Mouse (Mus musculus): ENCODE data around the gene Mtch1. TPM values are rescaled to one million over a fixed set of nuclear protein-coding genes. Genes with fewer than 3 reads are reported as not detected.

Mtch1 gene
- polyA plus RNA-seq, 1 experiment, result 354 TPM

DNA sequence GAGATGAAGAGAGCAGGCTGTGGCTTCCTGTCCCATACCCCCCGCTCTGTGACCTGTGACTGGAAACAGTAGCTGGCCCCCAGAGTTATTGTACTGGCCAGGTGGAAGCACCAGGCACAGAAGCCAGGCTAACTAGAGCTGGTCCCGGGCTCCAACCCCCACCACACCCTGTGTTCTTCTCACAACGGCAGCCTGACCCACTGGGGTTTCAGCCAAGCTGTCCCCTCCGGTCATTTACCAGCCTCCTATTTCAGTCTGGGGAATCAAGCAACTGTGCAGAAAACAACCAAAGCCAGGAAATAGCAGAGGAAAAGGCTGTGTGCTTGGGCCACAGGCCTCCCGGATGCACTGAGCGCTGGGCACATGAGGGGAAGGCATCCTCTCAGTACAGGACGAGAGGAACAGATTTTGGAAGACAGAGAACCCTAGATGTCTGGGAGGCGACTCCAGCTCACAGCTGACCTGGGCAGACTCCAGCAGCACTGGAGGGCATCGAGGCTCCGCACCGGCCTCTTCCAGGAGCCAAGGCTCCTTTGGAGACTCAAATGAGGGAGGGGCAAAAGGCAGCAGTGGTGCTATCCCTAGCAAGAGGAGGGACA lies 8.5 kb downstream of the Mtch1 start:
- H3K4me3 ChIP-seq (ENCODE audit: control insufficient read depth, insufficient read depth, low read length), result no peak overlapping the region
- no peak for DNase-seq
- TF ChIP-seq CTCF (IDR thresholded peaks at IDR 0.05; ENCODE audit: borderline replicate concordance, control insufficient read depth, extremely low read depth, insufficient read depth, low read length, poor library complexity) (no peak), POLR2A (IDR thresholded peaks at IDR 0.05; ENCODE audit: control insufficient read depth, extremely low read depth, insufficient read depth, low read length, poor library complexity) (no peak)
- H3K4me1 ChIP-seq (replicated peaks; ENCODE audit: control insufficient read depth, insufficient read depth, low read length), result peaks cover 54% of the 10 kb centered on the region
- H3K27ac ChIP-seq (ENCODE audit: control insufficient read depth, insufficient read depth, low read length), result peak overlapping the region; percentile 90
- no peaks in the 10 kb centered on the region for H3K27me3 ChIP-seq (ENCODE audit: control insufficient read depth, insufficient read depth, low read length)
- H3K36me3 ChIP-seq (ENCODE audit: control insufficient read depth, insufficient read depth, low read length), result peaks cover 16% of the 10 kb centered on the region; the same call in 1 of the 2 replicates
- 75% methylated on average over 11 of the region's 11 CpGs for WGBS

DNA sequence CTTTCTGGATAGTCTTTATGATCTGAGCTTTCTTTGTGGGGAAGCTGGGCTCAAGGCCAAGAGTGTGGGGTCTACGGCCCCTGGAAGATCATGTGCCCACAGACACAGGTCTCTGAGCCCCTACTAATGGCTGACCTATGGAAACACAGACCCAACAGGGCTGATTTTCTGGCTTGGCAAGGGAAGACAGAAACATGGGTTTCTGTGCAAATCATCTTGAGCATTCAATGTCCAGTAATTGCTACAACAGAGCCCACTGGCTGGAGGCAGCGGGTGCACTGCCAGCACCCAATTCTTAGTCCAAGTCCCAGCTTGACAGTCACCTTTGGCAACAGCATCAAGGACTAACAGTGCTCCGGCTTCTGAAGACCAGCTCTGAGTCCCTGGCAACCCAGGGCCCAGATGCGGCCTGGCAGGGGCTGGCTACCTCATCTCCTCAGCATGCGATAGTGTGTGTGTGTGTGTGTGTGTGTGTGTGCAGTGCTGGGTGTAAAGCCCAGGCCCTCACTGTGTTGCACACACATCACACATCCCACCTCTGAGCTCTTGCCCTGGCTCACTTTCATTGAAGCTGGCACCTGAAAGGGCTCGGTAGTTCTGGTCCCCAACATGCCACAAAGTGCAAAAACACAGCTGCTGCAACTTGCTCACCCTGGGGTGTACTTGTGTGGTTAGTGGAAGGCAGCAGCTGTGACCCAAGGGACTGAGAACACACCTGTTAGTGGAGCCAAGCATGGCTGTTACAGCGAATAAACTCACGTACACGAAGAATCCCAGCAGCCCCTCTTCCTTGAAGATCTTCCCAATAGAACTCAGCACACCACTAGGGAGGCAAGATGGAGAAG lies 9.5 kb downstream of the Mtch1 start:
- DNase-seq, result peak; percentile 60
- Histone ChIP-seq H3K4me3 (ENCODE audit: control insufficient read depth, insufficient read depth, low read length) (no peak overlapping the region), H3K27ac (ENCODE audit: control insufficient read depth, insufficient read depth, low read length) (peak overlapping the region; percentile 90), H3K27me3 (ENCODE audit: control insufficient read depth, insufficient read depth, low read length) (no peaks in the 10 kb centered on the region), H3K4me1 (replicated peaks; ENCODE audit: control insufficient read depth, insufficient read depth, low read length) (peaks cover 54% of the 10 kb centered on the region), H3K36me3 (ENCODE audit: control insufficient read depth, insufficient read depth, low read length) (peaks cover 22% of the 10 kb centered on the region)
- WGBS, result 37% methylated on average over 9 of the region's 9 CpGs
- TF ChIP-seq POLR2A (IDR thresholded peaks at IDR 0.05; ENCODE audit: control insufficient read depth, extremely low read depth, insufficient read depth, low read length, poor library complexity) (0 out of 2 replicates have a peak, but pooled peaks have one; percentile 23), CTCF (IDR thresholded peaks at IDR 0.05; ENCODE audit: borderline replicate concordance, control insufficient read depth, extremely low read depth, insufficient read depth, low read length, poor library complexity) (no peak)

DNA sequence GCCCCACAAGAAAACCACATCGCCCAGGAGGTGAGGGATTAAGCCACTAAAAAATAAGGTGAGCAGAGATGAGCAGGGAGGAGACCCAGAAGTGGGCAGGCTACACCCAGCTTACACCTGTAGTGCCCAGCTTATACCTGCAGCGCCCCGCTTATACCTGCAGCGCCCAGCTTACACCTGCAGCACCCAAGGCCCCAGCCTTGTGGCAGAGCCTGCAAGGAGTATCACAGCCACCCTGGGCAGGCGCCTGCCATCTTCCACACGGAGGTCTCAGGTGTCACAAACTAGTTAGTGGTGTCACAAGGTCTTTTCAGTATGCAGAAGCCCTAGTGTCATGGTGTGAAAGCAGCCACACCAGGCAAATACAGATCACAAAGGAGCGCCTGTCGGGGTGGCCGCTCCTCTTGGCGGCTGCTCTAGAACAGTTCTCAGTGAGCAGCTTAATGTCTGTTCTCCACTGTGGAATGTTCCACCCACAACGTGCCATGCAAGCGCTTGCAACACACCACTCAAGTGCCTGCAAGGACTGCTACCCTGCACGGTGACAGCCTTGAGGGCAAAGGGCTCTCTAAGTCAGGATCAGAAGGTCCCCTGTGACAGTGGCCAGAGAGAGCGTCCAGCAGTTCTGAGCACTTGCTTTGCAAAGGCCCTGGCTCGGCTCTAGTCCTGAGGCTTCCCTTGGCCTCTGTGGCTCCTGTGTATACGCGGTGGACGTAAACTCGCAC lies 11.3 kb downstream of the Mtch1 start:
- H3K27ac ChIP-seq (ENCODE audit: control insufficient read depth, insufficient read depth, low read length), result no peak overlapping the region
- 96% methylated on average over 19 of the region's 19 CpGs for WGBS
- H3K4me3 ChIP-seq (ENCODE audit: control insufficient read depth, insufficient read depth, low read length), result no peak overlapping the region
- TF ChIP-seq CTCF (IDR thresholded peaks at IDR 0.05; ENCODE audit: borderline replicate concordance, control insufficient read depth, extremely low read depth, insufficient read depth, low read length, poor library complexity) (no peak), POLR2A (IDR thresholded peaks at IDR 0.05; ENCODE audit: control insufficient read depth, extremely low read depth, insufficient read depth, low read length, poor library complexity) (no peak)
- no peaks in the 10 kb centered on the region for H3K27me3 ChIP-seq (ENCODE audit: control insufficient read depth, insufficient read depth, low read length)
- no peak for DNase-seq
- H3K36me3 ChIP-seq (ENCODE audit: control insufficient read depth, insufficient read depth, low read length), result peaks cover 29% of the 10 kb centered on the region
- peaks cover 57% of the 10 kb centered on the region for H3K4me1 ChIP-seq (replicated peaks; ENCODE audit: control insufficient read depth, insufficient read depth, low read length)

DNA sequence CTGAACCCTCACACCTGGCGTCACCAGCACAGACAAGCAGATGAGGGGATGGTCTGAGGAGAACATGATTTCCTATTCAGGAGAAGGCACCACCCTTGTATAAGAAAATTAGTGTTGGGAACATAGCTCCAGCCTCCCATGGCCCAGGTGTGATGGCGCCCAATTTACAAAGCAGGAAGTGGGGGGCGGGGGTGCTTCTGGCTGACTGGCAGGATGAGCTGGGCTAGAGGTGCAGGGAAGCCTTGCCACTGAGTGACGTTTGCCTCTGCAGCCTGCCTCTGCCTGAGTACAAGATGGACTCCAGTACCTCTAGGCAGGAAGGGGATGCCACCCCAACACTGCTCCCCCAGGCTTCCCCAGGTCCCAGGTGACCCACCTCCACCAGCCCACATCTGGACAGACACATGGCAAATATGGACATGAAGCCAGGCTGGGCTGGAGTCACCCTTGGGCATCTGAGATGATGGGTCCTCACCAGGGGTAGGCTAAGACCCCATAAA lies 15.5 kb downstream of the Mtch1 start:
- peak; percentile 70 for DNase-seq
- H3K27me3 ChIP-seq (ENCODE audit: control insufficient read depth, insufficient read depth, low read length), result no peaks in the 10 kb centered on the region
- peak overlapping the region; percentile 8; the same call in 1 of the 2 replicates for H3K27ac ChIP-seq (ENCODE audit: control insufficient read depth, insufficient read depth, low read length)
- H3K4me1 ChIP-seq (replicated peaks; ENCODE audit: control insufficient read depth, insufficient read depth, low read length), result peaks cover 18% of the 10 kb centered on the region
- no peak overlapping the region for H3K4me3 ChIP-seq (ENCODE audit: control insufficient read depth, insufficient read depth, low read length)
- H3K36me3 ChIP-seq (ENCODE audit: control insufficient read depth, insufficient read depth, low read length), result peaks cover 28% of the 10 kb centered on the region
- TF ChIP-seq POLR2A (IDR thresholded peaks at IDR 0.05; ENCODE audit: control insufficient read depth, extremely low read depth, insufficient read depth, low read length, poor library complexity) (no peak), CTCF (IDR thresholded peaks at IDR 0.05; ENCODE audit: borderline replicate concordance, control insufficient read depth, extremely low read depth, insufficient read depth, low read length, poor library complexity) (0 out of 2 replicates have a peak, but pooled peaks have one; percentile 16)
- 28% methylated on average over 4 of the region's 4 CpGs for WGBS

DNA sequence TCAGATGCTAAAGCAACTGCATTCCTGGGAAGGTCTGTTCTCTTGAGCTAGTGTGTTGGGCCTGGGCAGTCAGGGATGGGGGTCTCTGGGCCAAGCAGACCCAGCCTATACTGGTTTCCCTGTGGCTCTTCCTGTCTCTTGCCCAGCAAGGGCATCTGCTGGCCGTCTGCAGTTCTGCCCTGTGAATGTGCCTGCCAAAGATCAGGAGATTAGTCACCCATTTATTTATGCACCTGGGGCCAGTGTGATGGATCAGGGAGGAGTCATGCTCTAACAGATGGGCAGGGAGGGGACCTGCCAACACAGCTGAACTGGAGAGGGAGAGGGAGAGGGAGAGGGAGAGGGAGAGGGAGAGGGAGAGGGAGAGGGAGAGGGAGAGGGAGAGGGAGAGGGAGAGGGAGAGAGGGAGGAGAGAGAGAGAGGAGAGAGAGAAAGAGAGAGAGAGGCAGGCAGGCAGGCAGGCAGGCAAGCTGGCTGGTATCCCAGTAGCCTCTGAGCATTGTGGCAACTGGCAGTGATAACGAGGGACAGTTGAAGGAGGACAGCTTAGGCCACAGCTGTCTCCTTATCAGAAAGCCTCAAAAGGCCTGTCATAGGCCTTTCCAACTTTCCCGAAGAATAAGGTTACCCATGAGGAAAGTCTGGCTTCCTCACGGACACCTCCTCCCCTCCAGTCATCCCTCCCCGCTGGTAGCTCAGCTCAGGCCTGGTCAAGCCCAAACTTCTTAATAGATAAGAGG lies 16.9 kb downstream of the Mtch1 start:
- Histone ChIP-seq H3K36me3 (ENCODE audit: control insufficient read depth, insufficient read depth, low read length) (peaks cover 15% of the 10 kb centered on the region), H3K4me1 (replicated peaks; ENCODE audit: control insufficient read depth, insufficient read depth, low read length) (peaks cover 16% of the 10 kb centered on the region), H3K27me3 (ENCODE audit: control insufficient read depth, insufficient read depth, low read length) (no peaks in the 10 kb centered on the region), H3K4me3 (ENCODE audit: control insufficient read depth, insufficient read depth, low read length) (no peak overlapping the region), H3K27ac (ENCODE audit: control insufficient read depth, insufficient read depth, low read length) (no peak overlapping the region)
- no peak for TF ChIP-seq POLR2A (IDR thresholded peaks at IDR 0.05; ENCODE audit: control insufficient read depth, extremely low read depth, insufficient read depth, low read length, poor library complexity)
- no peak for TF ChIP-seq CTCF (IDR thresholded peaks at IDR 0.05; ENCODE audit: borderline replicate concordance, control insufficient read depth, extremely low read depth, insufficient read depth, low read length, poor library complexity)
- WGBS, result 89% methylated on average over 5 of the region's 5 CpGs
- no peak for DNase-seq

Data from thymus, adult 2 months (tissue).